Mouse (Mus musculus): ENCODE results near the gene Anp32e.
"Not testable (repeated sequence)": the region's sequence is repeated elsewhere in the genome, so short reads cannot be mapped to it uniquely, and the experiment has no call there.

The Anp32e gene

DNA sequence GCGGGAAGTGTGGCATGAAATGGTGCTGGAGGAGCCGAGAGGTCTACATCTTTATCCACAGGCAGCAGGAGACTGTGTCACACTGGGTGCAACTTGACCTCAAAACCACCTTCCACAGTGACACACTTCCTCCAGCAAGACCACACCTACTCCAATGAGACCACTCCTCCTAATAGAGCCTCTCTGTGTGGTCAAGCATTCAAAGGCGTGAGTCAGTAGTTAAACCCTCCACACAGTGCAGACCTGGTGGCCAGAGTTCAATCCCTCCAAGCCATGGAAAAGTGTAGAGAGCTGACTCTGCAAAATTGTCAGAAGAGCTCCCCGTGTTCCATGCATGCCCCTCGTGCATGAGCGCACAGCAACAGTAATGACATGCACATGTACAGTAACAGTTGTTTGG, 13.7 kb downstream of the Anp32e start:
- peak; percentile 81 for DNase-seq (ENCODE audit: low read depth, low spot score)

GRCm38 (mm10) chr3:95943226-95943625, 14.2 kb downstream of the Anp32e start:
- DNase-seq (ENCODE audit: low read depth, low spot score), result peak; percentile 40

GRCm38 (mm10) chr3:95944742-95945141, 15.7 kb downstream of the Anp32e start:
- no peak for DNase-seq (ENCODE audit: low read depth, low spot score)

- no peak for DNase-seq (ENCODE audit: low read depth, low spot score)
Observed at GRCm38 (mm10) chr3:95945731-95946240, 16.7 kb downstream of the Anp32e start.

- DNase-seq (ENCODE audit: low read depth, low spot score), result no peak
Observed at GRCm38 (mm10) chr3:95948325-95948724, 19.3 kb downstream of the Anp32e start.

- peak; percentile 96 for DNase-seq (ENCODE audit: low read depth, low spot score)
Observed at GRCm38 (mm10) chr3:95950763-95951551, 21.9 kb downstream of the Anp32e start.

DNA sequence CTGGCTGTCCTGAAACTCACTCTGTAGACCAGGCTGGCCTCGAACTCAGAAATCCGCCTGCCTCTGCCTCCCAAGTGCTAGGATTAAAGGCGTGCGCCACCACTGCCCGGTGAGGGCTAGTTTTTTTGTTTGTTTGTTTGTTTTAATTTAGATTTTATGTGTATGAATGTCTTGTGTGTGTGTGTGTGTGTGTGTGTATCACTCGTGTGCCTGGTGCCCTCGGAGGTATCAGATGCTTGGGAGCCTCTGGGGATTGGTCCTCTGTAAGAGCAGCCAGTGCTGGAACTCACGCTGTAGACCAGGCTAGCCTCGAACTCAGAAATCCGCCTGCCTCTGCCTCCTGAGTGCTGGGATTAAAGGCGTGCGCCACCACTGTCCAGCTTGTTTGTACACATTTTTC, 22.5 kb downstream of the Anp32e start:
- DNase-seq (ENCODE audit: low read depth, low spot score), result not testable (repeated sequence)

GRCm38 (mm10) chr3:95953023-95953422, 24.0 kb downstream of the Anp32e start:
- no peak for DNase-seq (ENCODE audit: low read depth, low spot score)

- DNase-seq (ENCODE audit: low read depth, low spot score), result no peak
Observed at GRCm38 (mm10) chr3:95953522-95953921, 24.5 kb downstream of the Anp32e start.

GRCm38 (mm10) chr3:95954648-95955173, 25.7 kb downstream of the Anp32e start:
- peak; percentile 48 for DNase-seq (ENCODE audit: low read depth, low spot score)

DNA sequence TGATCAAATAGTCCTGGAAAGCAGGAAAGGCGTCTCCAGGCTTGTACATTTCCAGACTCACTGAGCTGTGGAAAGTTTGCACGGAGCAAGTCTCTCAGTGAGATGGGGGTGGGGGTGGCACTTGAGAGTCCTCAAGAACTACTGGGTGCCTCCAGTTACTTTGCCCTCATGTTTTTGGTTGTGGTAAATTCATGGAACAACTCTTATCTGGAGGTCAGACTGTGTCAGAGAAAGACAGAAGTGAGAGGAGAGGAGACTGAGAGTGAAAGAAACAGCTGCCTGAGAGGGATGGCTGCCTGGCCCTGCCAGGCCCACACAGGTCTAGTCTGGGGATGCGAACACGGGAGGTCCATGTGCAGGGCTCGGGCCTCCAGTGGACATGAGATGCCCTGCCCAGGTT, 26.3 kb downstream of the Anp32e start:
- DNase-seq (ENCODE audit: low read depth, low spot score), result no peak

DNA sequence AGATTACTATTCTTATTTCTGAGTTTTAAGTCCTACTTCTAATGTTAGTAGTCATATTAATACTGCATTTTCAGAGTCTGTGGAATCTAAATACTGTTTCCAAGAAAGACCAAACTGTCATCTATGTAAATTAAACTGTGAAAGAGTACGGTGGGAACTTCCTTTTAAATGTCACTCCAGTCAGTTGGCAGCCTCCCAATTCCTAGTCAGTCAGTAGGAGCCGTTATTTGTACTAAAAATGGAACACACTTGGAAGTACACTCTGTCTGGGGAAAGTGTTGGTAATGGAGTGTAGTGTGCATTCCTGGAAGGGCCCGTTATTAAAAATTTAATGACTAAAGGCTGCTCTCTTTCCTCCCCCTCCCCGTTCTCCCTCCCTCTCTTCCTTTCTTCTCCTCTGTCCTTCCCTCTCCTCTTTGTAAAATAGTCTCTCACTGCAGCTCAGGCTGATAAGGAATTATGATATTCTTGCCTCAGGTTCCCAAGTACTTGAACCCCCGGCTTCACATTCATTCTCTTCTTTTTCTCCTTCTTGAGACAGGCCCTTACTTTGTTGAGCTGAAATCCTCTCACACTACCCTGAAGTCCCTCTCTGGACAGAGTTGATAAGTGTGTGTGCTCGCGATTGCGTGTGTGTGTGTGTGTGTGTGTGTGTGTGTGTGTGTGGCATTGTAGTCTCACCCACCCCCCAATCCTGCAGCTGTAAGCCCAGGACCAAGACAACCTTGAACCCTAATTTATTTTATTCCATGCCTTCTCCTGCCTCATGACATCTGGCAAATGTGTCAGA, 28.5 kb downstream of the Anp32e start:
- DNase-seq (ENCODE audit: low read depth, low spot score), result no peak

DNA sequence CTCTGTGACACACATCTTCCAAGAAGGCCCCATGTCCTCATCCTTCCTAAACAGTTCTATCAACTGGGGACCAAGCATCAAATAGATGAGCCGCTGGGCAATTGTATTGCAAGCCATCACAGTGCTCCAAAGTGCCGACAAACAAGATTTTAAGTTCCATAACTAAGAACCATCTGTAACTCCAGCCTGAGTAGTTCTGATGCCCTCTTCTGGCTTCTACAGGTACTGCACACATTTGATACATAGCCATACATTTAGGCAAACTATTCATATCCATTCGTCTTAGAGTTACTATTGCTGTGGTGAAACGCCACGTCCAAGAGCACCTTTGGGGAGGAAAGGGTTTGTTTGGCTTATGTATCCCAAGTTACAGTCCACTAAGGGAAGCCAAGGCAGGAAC, 30.0 kb downstream of the Anp32e start:
- DNase-seq (ENCODE audit: low read depth, low spot score), result peak; percentile 73

- DNase-seq (ENCODE audit: low read depth, low spot score), result no peak
Observed at GRCm38 (mm10) chr3:95959807-95960206, 30.8 kb downstream of the Anp32e start.

- DNase-seq (ENCODE audit: low read depth, low spot score), result not testable (repeated sequence)
Observed at GRCm38 (mm10) chr3:95962182-95962581, 33.1 kb downstream of the Anp32e start.

DNA sequence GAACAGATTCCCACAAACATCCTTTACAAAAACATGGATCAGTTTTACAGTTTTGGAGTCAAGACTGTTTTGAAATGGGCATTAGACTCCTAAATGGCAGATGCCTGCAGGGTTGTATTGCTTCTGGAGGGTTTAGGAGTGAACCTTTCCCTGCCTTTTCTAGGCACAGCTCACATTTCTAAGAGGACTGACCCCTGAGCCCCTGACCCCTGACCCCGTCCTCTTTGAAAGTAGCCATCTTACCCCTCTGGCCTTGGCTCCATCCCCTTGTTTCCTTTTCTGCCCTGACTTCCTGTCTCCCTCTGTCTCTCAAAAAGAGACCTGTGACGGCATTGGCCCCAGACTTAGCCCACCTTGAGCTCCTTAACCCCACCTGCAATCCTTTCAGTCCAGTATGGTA, 34.2 kb downstream of the Anp32e start:
- no peak for DNase-seq (ENCODE audit: low read depth, low spot score)

DNA sequence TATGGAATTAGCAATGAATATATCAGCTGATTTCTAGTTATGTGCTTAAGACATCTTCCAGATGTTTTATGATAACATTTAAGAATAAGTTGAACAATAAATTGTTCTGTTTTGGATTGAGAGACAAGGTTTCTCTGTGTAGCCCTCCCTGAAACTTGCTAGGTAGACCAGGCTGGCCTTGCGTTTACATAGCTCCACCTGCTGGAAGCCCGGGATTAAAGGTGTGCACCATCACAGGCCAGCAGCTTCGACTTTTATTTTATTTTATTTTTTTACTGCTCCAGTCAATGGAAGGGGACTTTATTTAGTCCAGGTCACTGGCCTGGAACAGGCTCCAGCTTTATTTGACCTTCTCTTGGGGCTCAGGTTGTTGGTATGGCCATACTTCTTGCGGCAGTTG, 34.6 kb downstream of the Anp32e start:
- DNase-seq (ENCODE audit: low read depth, low spot score), result no peak

GRCm38 (mm10) chr3:95965518-95966451, 36.7 kb downstream of the Anp32e start:
- DNase-seq (ENCODE audit: low read depth, low spot score), result peak; percentile 49

DNA sequence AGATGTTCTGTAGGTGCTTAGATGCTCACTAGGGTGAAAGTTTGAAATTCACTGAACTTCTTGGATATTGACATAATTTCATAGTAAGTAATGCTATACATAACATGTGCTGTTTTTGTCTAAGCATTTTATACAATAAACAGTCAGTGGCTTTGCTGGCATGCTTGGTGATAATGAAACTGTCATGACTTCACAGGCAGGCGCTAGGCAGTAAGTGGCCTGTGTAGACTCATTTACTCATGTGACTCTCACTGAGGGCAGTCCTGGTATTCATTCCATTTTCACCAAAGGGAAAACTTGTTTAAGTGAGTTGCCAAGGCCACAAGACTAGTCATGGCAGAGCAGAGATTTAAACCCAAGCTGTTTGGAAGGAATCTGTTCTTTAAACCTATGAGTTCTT, 40.2 kb downstream of the Anp32e start:
- DNase-seq (ENCODE audit: low read depth, low spot score), result no peak

DNA sequence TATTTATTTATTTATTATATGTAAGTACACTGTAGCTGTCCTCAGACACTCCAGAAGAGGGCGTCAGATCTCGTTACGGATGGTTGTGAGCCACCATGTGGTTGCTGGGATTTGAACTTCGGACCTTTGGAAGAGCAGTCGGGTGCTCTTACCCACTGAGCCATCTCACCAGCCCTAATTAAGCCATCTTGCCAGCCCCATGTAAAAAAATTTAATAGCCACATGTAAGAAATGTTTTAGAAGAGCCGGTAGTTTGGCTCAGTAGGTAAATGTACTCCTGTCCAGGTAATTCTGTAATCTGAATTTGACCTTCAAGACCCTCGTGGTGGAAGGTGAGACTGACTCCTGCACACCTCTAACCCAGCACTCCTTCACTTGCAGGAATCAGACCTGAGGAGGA, 41.6 kb downstream of the Anp32e start:
- not testable (repeated sequence) for DNase-seq (ENCODE audit: low read depth, low spot score)

DNA sequence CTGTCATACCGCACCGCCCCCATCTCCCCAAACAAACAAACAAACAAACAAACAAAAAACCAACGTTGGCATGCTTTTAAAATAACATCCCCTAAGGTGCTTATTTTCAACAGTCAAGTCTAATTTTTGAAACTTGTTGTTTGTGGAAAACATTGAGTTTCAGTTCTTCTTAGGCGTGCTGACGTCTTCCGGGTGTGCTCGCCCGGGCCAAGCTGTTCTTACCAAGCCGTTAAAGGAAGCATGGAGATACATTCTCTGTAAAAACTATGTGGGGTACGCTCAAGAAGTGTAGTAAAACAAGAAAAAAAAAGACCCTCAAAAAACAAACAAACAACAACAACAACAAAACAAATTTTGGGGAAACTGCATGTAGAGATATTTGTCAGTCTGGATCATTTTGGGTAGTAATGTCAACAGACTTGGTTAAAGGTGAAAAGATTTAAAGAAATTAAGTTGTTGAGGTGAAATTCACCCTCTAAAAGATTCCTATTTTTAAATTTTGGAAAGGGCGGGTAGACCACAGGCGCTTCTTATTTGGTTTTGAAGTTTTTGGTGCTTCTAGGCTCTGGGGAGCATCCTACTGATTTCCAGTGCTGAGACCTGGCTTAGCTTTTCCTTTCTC, 43.3 kb downstream of the Anp32e start:
- no peak for DNase-seq (ENCODE audit: low read depth, low spot score)
